Mouse (Mus musculus) E14TG2a.4 (cell line): ENCODE results near the gene Cyp2u1.
"Not testable (repeated sequence)": the region's sequence is repeated elsewhere in the genome, so short reads cannot be mapped to it uniquely, and the experiment has no call there.

Experiments
- H3K27me3 ChIP-seq: 2 replicates; pipeline ENCODE4 v1.6.1; 2014; ENCODE audit warnings: low read length, control low read depth; ENCODE audit not compliant: insufficient read depth
- H3K36me3 ChIP-seq: 2 replicates; pipeline ENCODE4 v1.6.1; 2014; ENCODE audit warnings: low read length, control low read depth; ENCODE audit not compliant: insufficient read depth
- H3K4me1 ChIP-seq: replicated peaks from 2 replicates; pipeline ENCODE4 v1.6.1; 2014; ENCODE audit warnings: low read depth, low read length, control low read depth
- H3K4me3 ChIP-seq: replicated peaks from 2 replicates; pipeline ENCODE4 v1.5.1; 2014; ENCODE audit warnings: mild to moderate bottlenecking, low read length
- H3K9me3 ChIP-seq: 2 replicates; pipeline ENCODE4 v1.6.1; 2014; ENCODE audit warnings: low read length, control low read depth
- CTCF ChIP-seq: conservative IDR thresholded peaks from 2 replicates; pipeline ENCODE4 v1.5.1; 2014; ENCODE audit warnings: low read length
- NANOG ChIP-seq: IDR thresholded peaks from 2 replicates; pipeline ENCODE4 v1.6.1; 2014; ENCODE audit warnings: borderline replicate concordance, low read length, mixed read lengths
- POU5F1 ChIP-seq: IDR thresholded peaks from 2 replicates; pipeline ENCODE4 v1.6.1; 2014; ENCODE audit warnings: low read length, borderline replicate concordance

The Cyp2u1 gene

GRCm38 (mm10) chr3:131339280-131339679 lies 36.3 kb upstream of the Cyp2u1 start:
- Histone ChIP-seq H3K4me1 (peaks cover 37% of the 10 kb centered on the region), H3K9me3 (peaks cover 26% of the 10 kb centered on the region), H3K27me3 (no peaks in the 10 kb centered on the region), H3K4me3 (no peak overlapping the region), H3K36me3 (peaks cover 3% of the 10 kb centered on the region; the same call in 1 of the 2 replicates)
- TF ChIP-seq CTCF (no peak), NANOG (peak; percentile 54; the same call in 1 of the 2 replicates)

- not testable (repeated sequence) for H3K27me3 ChIP-seq, H3K36me3 ChIP-seq, H3K4me3 ChIP-seq
- Histone ChIP-seq H3K4me1 (peaks cover 38% of the 10 kb centered on the region), H3K9me3 (peaks cover 26% of the 10 kb centered on the region)
Observed at GRCm38 (mm10) chr3:131337749-131338148, 34.7 kb upstream of the Cyp2u1 start.

GRCm38 (mm10) chr3:131336629-131337028 lies 33.6 kb upstream of the Cyp2u1 start:
- peaks cover 3% of the 10 kb centered on the region; the same call in 1 of the 2 replicates for H3K36me3 ChIP-seq
- H3K4me3 ChIP-seq = no peak overlapping the region
- peaks cover 26% of the 10 kb centered on the region for H3K9me3 ChIP-seq
- H3K4me1 ChIP-seq = peaks cover 32% of the 10 kb centered on the region
- TF ChIP-seq POU5F1 (no peak), NANOG (no peak), CTCF (no peak)
- no peaks in the 10 kb centered on the region for H3K27me3 ChIP-seq

- TF ChIP-seq CTCF (no peak), POU5F1 (no peak), NANOG (peak; percentile 57; the same call in 1 of the 2 replicates)
- H3K36me3 ChIP-seq = peaks cover 3% of the 10 kb centered on the region; the same call in 1 of the 2 replicates
- H3K4me1 ChIP-seq = peaks cover 30% of the 10 kb centered on the region
- peaks cover 26% of the 10 kb centered on the region for H3K9me3 ChIP-seq
- no peak overlapping the region for H3K4me3 ChIP-seq
- H3K27me3 ChIP-seq = no peaks in the 10 kb centered on the region
Observed at GRCm38 (mm10) chr3:131335117-131335547, 32.1 kb upstream of the Cyp2u1 start.

- TF ChIP-seq NANOG = no peak
- no peak for TF ChIP-seq POU5F1
- TF ChIP-seq CTCF = no peak
Observed at GRCm38 (mm10) chr3:131327189-131327588, 24.2 kb upstream of the Cyp2u1 start.

DNA sequence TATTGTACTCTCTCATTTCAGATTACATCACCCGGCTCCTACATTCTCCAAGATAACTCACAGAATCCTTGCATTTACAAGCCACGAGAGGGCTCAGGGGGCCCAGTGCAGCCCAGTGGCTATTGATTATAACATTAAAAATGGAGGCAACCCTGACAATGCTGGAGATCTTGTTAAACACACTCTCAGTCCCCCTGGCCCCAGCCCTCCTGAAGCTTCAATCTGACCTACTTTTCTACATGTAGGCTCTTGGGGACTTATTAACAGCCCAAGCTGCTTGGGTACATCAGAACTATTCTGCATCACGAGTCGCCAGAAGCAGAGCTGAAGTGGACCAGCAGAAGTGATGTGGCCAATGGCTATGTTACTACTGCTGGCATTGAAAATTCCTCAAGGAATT lies 23.6 kb upstream of the Cyp2u1 start:
- Histone ChIP-seq H3K36me3 (0 out of 2 replicates have a peak, but pooled peaks cover 3% of the 10 kb centered on the region), H3K27me3 (no peaks in the 10 kb centered on the region), H3K9me3 (peaks cover 14% of the 10 kb centered on the region; the same call in 1 of the 2 replicates), H3K4me1 (peaks cover 19% of the 10 kb centered on the region), H3K4me3 (no peak overlapping the region)
- TF ChIP-seq NANOG = no peak
- TF ChIP-seq CTCF = no peak
- TF ChIP-seq POU5F1 = no peak

More at GRCm38 (mm10) chr3:131327189-131327588, 24.2 kb upstream of the Cyp2u1 start:
- Histone ChIP-seq H3K4me3 (no peak overlapping the region), H3K27me3 (no peaks in the 10 kb centered on the region), H3K36me3 (0 out of 2 replicates have a peak, but pooled peaks cover 3% of the 10 kb centered on the region), H3K9me3 (peaks cover 14% of the 10 kb centered on the region; the same call in 1 of the 2 replicates), H3K4me1 (peaks cover 13% of the 10 kb centered on the region)

DNA sequence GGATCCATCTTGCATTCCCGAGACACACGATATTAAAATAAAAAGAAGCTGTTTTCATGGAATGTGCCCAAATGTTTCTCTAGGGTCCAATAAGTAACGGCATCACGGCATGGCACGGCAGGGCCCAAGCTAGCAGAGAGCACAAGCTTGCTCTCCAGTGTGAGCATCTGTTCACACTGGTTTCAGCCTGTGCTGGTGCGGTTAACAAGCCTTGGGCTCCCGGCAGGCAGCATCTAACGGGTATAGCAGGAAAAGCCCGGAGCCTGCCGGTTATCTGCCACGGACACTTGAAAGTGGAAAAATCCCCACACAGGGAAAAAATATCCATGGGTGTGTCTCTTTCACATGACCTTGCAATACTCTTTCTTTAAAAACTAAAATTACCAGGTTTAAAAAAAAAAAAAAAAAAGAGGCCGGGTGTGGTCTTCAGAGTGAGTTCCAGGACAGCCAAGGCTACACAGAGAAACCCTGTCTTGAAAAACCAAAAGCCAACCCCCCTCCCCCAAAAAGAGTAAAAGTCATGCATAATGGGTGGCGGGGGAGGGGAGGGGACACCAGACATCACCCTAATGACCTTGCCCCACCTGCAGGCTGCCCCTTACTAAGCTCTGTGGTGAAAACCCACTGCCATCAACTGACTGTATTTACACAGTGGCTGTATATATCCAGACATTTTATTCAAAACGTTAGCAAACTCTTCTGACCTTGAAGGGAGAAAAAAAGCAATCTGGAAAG lies 19.2 kb upstream of the Cyp2u1 start:
- no peaks in the 10 kb centered on the region for H3K36me3 ChIP-seq
- H3K27me3 ChIP-seq = no peaks in the 10 kb centered on the region
- no peaks in the 10 kb centered on the region for H3K9me3 ChIP-seq
- TF ChIP-seq CTCF (no peak), POU5F1 (no peak)
- peaks cover 36% of the 10 kb centered on the region for H3K4me1 ChIP-seq
- H3K4me3 ChIP-seq = peak overlapping the region; percentile 49; the same call in 1 of the 2 replicates

GRCm38 (mm10) chr3:131320184-131320583 lies 17.2 kb upstream of the Cyp2u1 start:
- TF ChIP-seq NANOG (no peak), POU5F1 (no peak), CTCF (peak; percentile 88)
- no peaks in the 10 kb centered on the region for H3K27me3 ChIP-seq
- 0 out of 2 replicates have a peak overlapping the region, but pooled peaks have one; percentile 5 for H3K4me3 ChIP-seq
- H3K9me3 ChIP-seq = no peaks in the 10 kb centered on the region
- H3K36me3 ChIP-seq = no peaks in the 10 kb centered on the region
- H3K4me1 ChIP-seq = peaks cover 48% of the 10 kb centered on the region

GRCm38 (mm10) chr3:131318211-131318610 lies 15.2 kb upstream of the Cyp2u1 start:
- TF ChIP-seq POU5F1 = no peak
- no peak for TF ChIP-seq NANOG
- TF ChIP-seq CTCF = no peak
- H3K36me3 ChIP-seq = no peaks in the 10 kb centered on the region
- H3K4me1 ChIP-seq = peaks cover 44% of the 10 kb centered on the region
- H3K4me3 ChIP-seq = no peak overlapping the region
- no peaks in the 10 kb centered on the region for H3K27me3 ChIP-seq
- no peaks in the 10 kb centered on the region for H3K9me3 ChIP-seq
